Mouse (Mus musculus) heart, adult 2 months (tissue): ENCODE results near the gene Rbfox3. TPM values are rescaled to one million over a fixed set of nuclear protein-coding genes. Genes with fewer than 3 reads are reported as not detected.

ENCODE experiments used
- DNase-seq, 2 experiments: peaks; one replicate each; pipeline ENCODE4 v3.0.0; 2021
- H3K27ac ChIP-seq: fragments of 200-600 bp; 2 replicates; pipeline ENCODE4 v1.8.1; 2022
- H3K27me3 ChIP-seq: fragments of 200-500 bp; 2 replicates; pipeline ENCODE4 v1.6.1; 2012; ENCODE audit warnings: mild to moderate bottlenecking, low read length, inconsistent platforms, mixed read lengths; ENCODE audit not compliant: control insufficient read depth, insufficient read depth
- H3K36me3 ChIP-seq: fragments of 200-500 bp; 2 replicates; pipeline ENCODE4 v1.6.1; 2012; ENCODE audit warnings: low read length, inconsistent platforms; ENCODE audit not compliant: control insufficient read depth, insufficient read depth
- H3K4me1 ChIP-seq: fragments of 200-500 bp; 2 replicates; pipeline ENCODE4 v1.6.1; 2011; ENCODE audit warnings: low read length; ENCODE audit not compliant: control insufficient read depth, insufficient read depth
- H3K4me3 ChIP-seq: fragments of 200-600 bp; 2 replicates; pipeline ENCODE4 v1.8.1; 2022
- H3K79me2 ChIP-seq: fragments of 200-500 bp; replicated peaks from 2 replicates; pipeline ENCODE4 v1.6.1; 2012; ENCODE audit warnings: mild to moderate bottlenecking, inconsistent platforms, low read length, moderate library complexity, mixed read lengths; ENCODE audit not compliant: control insufficient read depth, insufficient read depth
- H3K9ac ChIP-seq: fragments of 200-500 bp; 2 replicates; pipeline ENCODE4 v1.6.1; 2012; ENCODE audit warnings: low read depth, mild to moderate bottlenecking, control low read depth, inconsistent platforms, low read length, mixed read lengths
- CTCF ChIP-seq: fragments of 200-600 bp; IDR thresholded peaks from 2 replicates; pipeline ENCODE4 v1.8.1; 2022; ENCODE audit warnings: antibody characterized with exemption, mild to moderate bottlenecking, moderate library complexity
- EP300 ChIP-seq: fragments of 200-500 bp; IDR thresholded peaks from 2 replicates; pipeline ENCODE4 v1.6.1; 2011; ENCODE audit warnings: low read depth, low read length, control low read depth; ENCODE audit not compliant: insufficient read depth
- POLR2A ChIP-seq: fragments of 200-500 bp; IDR thresholded peaks from 2 replicates; pipeline ENCODE4 v1.6.1; 2011; ENCODE audit warnings: mild to moderate bottlenecking, low read depth, low read length, control low read depth; ENCODE audit not compliant: insufficient read depth
- WGBS: fragments of 180-500 bp; shearing (Covaris S2); methylation state at CpG from one replicate; pipeline ENCODE4 v1.1.7; 2018; 5-methylcytosine and 5-hydroxymethylcytosine counted together
- intact Hi-C: fragments of 180-260 bp; cut with DNase I; formaldehyde crosslinking; loops from one replicate; pipeline ENCODE4 v1.15.1; 2025
- polyA plus RNA-seq: library from polyadenylated mRNA; depleted of rRNA; stranded (reverse); fragments of >200 nt; gene quantifications from 2 replicates; pipeline ENCODE4 v1.2.3, GENCODE M21; 2012
- total RNA-seq, 2 experiments: library from RNA; stranded (reverse); gene quantifications; 2 replicates each; pipeline ENCODE4 v1.2.3; 2021

Rbfox3 gene
- total and polyA plus RNA-seq, 3 experiments: 0.16 to 0.23 TPM; not detected in 1

DNA sequence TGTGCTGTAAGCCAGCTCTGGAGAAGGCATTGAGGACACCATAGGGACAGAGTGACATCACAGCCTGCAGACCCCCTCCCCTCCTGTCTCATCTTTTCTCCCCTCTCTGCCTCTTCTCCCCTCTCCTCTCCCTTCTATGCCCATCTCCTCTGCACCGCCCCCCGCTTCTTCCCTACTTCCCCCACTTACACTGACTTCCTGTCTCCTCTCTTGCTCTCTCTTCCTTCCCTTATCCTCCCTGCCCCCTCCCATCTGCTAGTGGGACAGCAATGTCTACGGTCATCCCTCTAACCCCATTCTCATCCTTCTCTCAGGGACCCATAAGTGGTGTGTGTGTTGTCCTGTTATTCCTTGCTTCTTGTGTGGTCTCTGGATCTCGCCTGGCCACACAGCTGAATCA, 451.9 kb downstream of the Rbfox3 start:
- Histone ChIP-seq H3K4me1 (peaks cover 19% of the 10 kb centered on the region), H3K27ac (peak overlapping the region; percentile 36), H3K27me3 (no peaks in the 10 kb centered on the region), H3K9ac (no peak overlapping the region; the same call in 1 of the 2 replicates), H3K79me2 (no peaks in the 10 kb centered on the region), H3K4me3 (no peak overlapping the region), H3K36me3 (no peaks in the 10 kb centered on the region)
- 56% methylated on average over 3 of the region's 4 CpGs for WGBS
- intact Hi-C loops: no loop called here
- TF ChIP-seq EP300 (no peak), POLR2A (no peak), CTCF (no peak)
- DNase-seq: no peak

DNA sequence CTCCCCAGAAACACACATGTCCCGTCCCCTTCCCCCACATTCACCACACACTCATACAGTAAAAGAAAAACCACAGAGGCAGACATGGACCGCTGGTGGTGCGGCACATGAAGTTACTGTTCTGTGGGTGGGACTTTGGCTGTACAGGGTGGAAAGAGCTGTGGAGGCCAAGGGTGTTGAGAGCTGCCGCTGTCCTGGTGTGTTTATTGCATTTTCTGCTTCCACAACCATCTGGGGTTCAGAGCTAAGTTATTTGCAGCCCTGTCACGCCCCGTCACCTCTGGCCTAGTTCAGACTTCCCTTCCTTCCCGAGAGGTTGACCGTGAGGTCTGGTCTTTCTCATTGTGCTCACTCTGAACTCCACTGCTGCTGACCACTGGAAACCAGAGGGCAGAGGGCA, 452.3 kb downstream of the Rbfox3 start:
- Histone ChIP-seq H3K9ac (peak overlapping the region; percentile 22), H3K79me2 (no peaks in the 10 kb centered on the region), H3K36me3 (no peaks in the 10 kb centered on the region), H3K27ac (peak overlapping the region; percentile 72), H3K4me1 (peaks cover 21% of the 10 kb centered on the region), H3K27me3 (no peaks in the 10 kb centered on the region), H3K4me3 (no peak overlapping the region; the same call in 1 of the 2 replicates)
- TF ChIP-seq POLR2A (peak; percentile 53), CTCF (no peak), EP300 (peak; percentile 18; the same call in 1 of the 2 replicates)
- peak; percentile 73 to 78 for DNase-seq
- WGBS: 13% methylated on average over 8 of the region's 8 CpGs
- intact Hi-C loops: no loop called here

DNA sequence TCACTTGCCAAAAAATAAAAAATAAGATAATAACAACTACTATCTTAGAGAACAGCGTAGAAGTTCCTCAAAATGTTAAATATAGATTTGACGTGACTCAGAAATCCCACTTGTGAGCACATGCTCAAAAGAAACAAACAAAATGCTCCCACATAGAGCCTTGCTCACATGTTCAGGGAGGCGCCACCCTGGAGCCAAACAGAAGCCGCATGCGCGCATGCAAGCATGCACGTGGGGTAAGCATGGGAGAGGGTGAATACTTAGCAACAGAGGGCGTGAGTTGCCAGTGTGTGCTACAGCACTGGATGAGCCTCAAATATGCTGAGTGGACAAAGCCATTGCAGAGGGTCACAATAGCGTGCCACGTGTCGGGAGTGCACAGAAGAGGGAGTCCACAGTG, 454.5 kb downstream of the Rbfox3 start:
- Histone ChIP-seq H3K27ac (peak overlapping the region; percentile 9; the same call in 1 of the 2 replicates), H3K4me3 (no peak overlapping the region), H3K4me1 (peaks cover 22% of the 10 kb centered on the region), H3K27me3 (no peaks in the 10 kb centered on the region), H3K79me2 (no peaks in the 10 kb centered on the region), H3K9ac (no peak overlapping the region), H3K36me3 (no peaks in the 10 kb centered on the region)
- peak in 1 of 2 experiments; percentile 77 for DNase-seq
- intact Hi-C loops: no loop called here
- 75% methylated on average over 11 of the region's 11 CpGs for WGBS
- TF ChIP-seq CTCF: no peak
- no peak for TF ChIP-seq POLR2A
- TF ChIP-seq EP300: no peak

- Histone ChIP-seq H3K9ac (no peak overlapping the region), H3K79me2 (no peaks in the 10 kb centered on the region), H3K36me3 (no peaks in the 10 kb centered on the region), H3K27ac (no peak overlapping the region; the same call in 1 of the 2 replicates), H3K27me3 (no peaks in the 10 kb centered on the region), H3K4me3 (no peak overlapping the region), H3K4me1 (peaks cover 22% of the 10 kb centered on the region)
- 55% methylated on average over 6 of the region's 6 CpGs for WGBS
- no peak for TF ChIP-seq EP300
- no peak for TF ChIP-seq CTCF
- no peak for TF ChIP-seq POLR2A
- no peak for DNase-seq
- intact Hi-C loops: no loop called here
These were observed 455.6 kb downstream of the Rbfox3 start for GRCm38 (mm10) chr11:118455788-118456187.

DNA sequence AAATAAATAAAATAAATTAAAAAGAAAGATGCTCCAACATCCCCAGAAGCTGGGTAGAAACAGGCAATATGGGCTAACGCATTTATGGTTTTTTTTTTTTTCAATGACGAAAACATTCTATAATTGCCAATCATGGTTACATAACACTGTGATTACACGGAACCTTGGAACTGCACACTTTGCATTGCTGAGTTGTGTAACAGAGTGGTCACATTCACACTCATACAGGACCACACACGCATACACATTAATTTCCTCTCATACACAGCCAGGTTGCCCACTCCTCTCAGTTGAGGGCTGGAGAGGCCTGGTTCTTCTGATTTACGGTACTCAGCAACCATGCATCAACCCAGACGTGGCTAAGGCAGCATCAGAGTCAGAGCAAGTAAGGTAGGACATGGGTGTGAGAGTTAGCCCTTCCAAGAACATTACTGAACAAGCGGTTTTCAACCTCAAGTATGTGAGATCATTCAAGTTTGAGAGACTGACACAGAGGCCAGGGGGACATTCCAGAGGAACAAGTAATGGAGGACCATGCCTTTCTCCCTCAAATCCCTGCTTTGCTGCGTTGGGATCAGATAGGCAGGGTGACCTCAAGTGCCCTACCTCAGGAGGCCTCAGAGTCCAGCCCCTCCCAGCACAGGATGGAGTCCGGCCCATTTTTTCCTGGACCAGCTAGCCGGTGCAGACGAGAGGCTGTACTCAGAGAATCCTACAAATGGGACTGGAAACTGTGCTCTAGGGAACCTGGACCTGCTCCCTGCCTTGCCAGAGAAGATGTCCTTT, 457.3 kb downstream of the Rbfox3 start:
- TF ChIP-seq CTCF (no peak), EP300 (no peak), POLR2A (no peak)
- WGBS: 61% methylated on average over 11 of the region's 11 CpGs
- Histone ChIP-seq H3K36me3 (no peaks in the 10 kb centered on the region), H3K4me3 (no peak overlapping the region), H3K79me2 (no peaks in the 10 kb centered on the region), H3K27ac (peak overlapping the region; percentile 18), H3K27me3 (no peaks in the 10 kb centered on the region), H3K4me1 (peaks cover 17% of the 10 kb centered on the region), H3K9ac (no peak overlapping the region)
- DNase-seq: peak; percentile 63 to 64
- intact Hi-C loops: no loop called here

DNA sequence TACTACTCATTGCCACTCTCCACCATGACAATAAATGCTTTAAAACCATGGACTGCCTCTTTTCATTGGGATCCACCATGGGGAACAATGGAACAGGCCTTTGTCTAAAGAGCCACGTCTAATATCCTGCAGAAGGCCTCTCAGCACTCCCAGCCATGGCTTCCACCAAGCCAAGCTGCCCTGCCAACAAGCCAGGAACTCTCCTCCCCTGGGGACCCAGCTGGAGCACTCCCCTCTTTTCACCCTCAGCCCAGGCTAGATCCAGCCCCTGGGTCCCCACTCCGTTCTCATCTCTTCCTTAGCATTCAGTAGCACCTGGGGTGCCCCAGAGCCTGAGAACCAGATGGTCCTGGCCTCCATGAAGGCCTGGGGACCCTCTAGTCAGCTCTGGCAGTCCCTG, 458.4 kb downstream of the Rbfox3 start:
- no peak for DNase-seq
- WGBS: 58% methylated on average over 2 of the region's 2 CpGs

More for the DNA sequence above, 458.4 kb downstream of the Rbfox3 start:
- intact Hi-C loops: no loop called here
- no peaks in the 10 kb centered on the region for H3K79me2 ChIP-seq
- no peak overlapping the region for H3K9ac ChIP-seq
- H3K4me3 ChIP-seq: no peak overlapping the region
- TF ChIP-seq EP300 (no peak), CTCF (no peak)
- H3K27me3 ChIP-seq: no peaks in the 10 kb centered on the region
- no peaks in the 10 kb centered on the region for H3K36me3 ChIP-seq
- peaks cover 12% of the 10 kb centered on the region for H3K4me1 ChIP-seq
- no peak overlapping the region for H3K27ac ChIP-seq
